Mouse (Mus musculus) testis, adult 2 months (tissue): ENCODE results near the gene Slc7a10.

Source experiments
- CTCF ChIP-seq: fragments of 200-500 bp; IDR thresholded peaks from 2 replicates; pipeline ENCODE4 v1.5.1; 2012; ENCODE audit warnings: low read depth, mild to moderate bottlenecking, inconsistent platforms, low read length, moderate library complexity; ENCODE audit not compliant: control insufficient read depth, insufficient read depth, insufficient replicate concordance
- POLR2A ChIP-seq: fragments of 200-500 bp; IDR thresholded peaks from 2 replicates; pipeline ENCODE4 v1.6.1; 2012; ENCODE audit warnings: low read depth, mild to moderate bottlenecking, inconsistent platforms, low read length, moderate library complexity; ENCODE audit not compliant: control insufficient read depth

DNA sequence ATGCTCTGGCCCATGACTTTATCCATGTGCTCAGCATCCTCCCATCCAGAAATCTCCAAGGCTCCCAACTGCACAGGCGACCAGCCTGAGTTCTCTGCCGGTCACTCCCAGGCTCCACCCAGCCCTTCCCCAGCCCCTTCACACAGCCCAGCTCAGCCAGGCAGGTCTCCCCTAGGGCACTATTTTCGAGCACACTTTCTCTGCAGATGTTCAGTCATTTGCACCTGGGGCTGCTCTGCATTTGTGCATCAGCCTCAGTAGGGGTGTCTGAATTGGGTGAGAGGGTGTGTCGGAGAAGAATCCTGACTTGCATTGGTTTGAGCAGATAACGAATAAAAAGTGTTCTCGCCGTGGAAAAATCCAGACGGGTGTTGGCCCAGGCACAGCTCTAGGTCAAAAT, 43.7 kb upstream of the Slc7a10 start:
- TF ChIP-seq CTCF (no peak), POLR2A (no peak)
